Mouse (Mus musculus): Measurements from ENCODE around the gene Rin2. TPM values are rescaled to one million over a fixed set of nuclear protein-coding genes. Genes with fewer than 3 reads are reported as not detected.

Gene Rin2
- polyA plus RNA-seq, 1 experiment = 12.0 TPM

DNA sequence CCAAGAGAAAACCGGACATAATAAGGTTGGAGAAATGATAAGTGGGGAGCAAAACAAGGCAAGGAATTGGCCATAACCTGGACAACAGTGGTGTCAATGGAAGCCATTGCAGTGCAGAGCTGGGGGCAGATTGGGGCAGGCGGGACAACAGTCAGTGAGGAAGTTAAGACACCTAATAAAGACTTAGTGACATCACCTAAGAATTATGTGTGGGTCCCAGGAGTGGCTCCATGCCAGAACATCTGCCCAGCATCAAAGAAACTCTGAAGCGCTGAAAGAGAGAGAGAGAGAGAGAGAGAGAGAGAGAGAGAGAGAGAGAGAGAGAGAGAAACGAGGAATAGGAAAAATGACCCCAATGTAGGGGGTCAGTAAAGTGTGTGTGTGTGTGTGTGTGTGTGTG is 6.9 kb upstream of the Rin2 start:
- no peak for TF ChIP-seq CTCF (IDR thresholded peaks at IDR 0.05; ENCODE audit: borderline replicate concordance, extremely low read depth, insufficient read depth, insufficient read length)
- no peak for TF ChIP-seq POLR2A (IDR thresholded peaks at IDR 0.05; ENCODE audit: borderline replicate concordance, extremely low read depth, insufficient read depth, insufficient read length, poor library complexity, severe bottlenecking)
- DNase-seq (ENCODE audit: low read depth) = no peak

DNA sequence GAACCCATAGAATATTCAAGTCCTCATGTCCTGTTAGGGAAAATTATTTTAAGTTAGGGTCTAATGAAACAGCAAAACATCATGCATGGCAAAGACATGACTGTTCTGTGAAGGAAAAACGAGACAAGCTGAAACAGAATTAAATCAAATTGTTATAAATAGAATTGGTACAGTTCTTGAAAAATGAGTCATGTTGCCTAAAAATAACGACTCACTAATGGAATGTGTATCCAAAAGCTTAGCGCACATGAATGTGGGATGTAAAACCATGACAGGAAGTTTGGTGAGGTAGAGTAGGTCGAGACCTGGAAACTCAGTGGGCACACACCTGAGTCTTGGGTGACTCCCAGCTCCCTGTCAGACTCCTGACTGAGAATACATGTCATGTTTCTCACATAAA is 4.9 kb upstream of the Rin2 start:
- no peak for DNase-seq (ENCODE audit: low read depth)
- TF ChIP-seq POLR2A (IDR thresholded peaks at IDR 0.05; ENCODE audit: borderline replicate concordance, extremely low read depth, insufficient read depth, insufficient read length, poor library complexity, severe bottlenecking) (no peak), CTCF (IDR thresholded peaks at IDR 0.05; ENCODE audit: borderline replicate concordance, extremely low read depth, insufficient read depth, insufficient read length) (no peak)

DNA sequence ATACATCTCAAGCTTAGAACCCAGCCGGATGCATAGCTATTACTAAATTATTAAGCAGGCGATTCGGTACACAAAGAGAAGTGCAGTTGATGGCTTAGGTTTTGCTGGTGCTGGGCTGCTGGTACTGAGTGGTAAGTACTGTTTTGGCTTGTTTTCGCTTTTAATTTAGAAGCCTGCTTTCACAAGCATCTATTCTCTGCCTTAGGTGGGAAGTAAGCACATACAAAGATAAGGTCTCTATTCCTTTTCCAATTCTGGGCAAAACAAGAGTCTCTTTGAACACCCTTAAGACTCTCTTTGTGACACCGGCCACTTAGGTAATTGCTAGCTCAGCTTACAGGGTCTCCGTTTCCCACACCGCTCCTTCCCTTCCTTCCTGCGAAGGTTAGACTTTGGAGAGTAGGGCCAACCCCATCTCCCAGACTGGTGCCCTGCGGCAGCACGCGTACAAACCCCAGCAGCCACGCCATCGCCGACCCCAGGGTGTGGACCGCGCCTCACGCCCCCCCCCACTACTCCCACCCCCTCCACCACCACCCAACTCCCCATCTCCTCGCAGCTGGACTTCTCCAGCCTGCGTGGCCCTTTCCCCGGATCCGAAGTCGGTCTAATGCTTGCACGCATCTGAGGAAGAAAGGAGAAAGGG is 396 bp upstream of the Rin2 start:
- TF ChIP-seq CTCF (IDR thresholded peaks at IDR 0.05; ENCODE audit: borderline replicate concordance, extremely low read depth, insufficient read depth, insufficient read length) = no peak
- TF ChIP-seq POLR2A (IDR thresholded peaks at IDR 0.05; ENCODE audit: borderline replicate concordance, extremely low read depth, insufficient read depth, insufficient read length, poor library complexity, severe bottlenecking) = no peak
- DNase-seq (ENCODE audit: low read depth) = peak; percentile 42

DNA sequence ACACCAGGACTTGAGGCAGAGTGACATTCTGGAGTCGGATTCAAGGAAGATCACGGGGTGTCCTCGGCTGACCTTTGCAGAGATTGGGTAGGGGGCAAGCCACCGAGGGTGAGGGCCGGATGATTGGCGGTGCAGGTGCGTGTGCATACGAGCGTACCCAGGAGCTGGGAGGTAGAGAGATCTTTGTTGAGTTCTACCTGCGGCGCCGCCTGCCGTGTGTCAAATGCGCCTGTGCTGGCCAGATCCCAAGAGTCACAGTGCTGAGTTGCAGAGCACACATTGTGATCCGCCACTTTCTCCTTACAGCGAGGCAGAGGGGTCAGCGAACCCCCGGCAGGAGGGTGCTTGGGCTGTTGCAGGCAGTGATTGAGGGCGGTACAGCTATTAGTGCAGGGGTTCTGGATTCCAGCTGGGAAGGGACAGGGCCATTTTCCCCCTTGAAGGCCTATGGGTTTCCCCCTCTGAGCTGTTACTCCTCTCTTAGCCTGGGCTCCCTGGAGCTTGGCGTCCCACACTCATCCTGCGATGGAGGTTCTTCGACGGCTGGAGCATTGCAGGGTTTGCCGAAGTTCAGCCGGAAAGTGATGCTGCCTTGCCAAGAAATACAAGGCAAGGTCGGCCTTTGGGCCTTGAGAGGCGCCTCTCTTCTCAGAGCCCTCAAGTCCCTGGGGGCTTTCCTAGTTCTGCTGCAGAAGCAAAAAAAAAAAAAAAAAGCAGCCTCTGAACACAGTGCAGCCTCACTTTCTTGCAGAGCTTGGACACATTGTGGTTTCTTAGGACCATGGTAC is 935 bp downstream of the Rin2 start:
- no peak for TF ChIP-seq POLR2A (IDR thresholded peaks at IDR 0.05; ENCODE audit: borderline replicate concordance, extremely low read depth, insufficient read depth, insufficient read length, poor library complexity, severe bottlenecking)
- TF ChIP-seq CTCF (IDR thresholded peaks at IDR 0.05; ENCODE audit: borderline replicate concordance, extremely low read depth, insufficient read depth, insufficient read length) = no peak

DNA sequence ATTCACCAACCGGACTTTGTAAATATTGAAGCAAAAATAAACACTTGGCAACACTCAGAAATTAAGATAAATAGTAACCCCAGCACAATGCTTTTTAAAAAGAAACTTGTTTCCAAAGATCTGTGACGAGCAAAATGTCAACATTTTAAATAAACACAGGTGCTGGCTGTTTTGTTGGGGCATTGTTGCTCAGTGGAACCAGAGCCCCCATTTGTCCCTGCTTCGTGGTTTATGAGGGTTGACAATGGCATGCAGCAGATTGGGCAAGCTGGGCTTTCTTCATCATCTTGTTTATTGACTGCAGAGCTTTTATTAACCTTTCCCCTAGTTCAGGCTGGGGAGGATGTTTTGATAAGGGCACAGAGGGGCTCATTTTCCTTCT is 1.5 kb downstream of the Rin2 start:
- no peak for TF ChIP-seq POLR2A (IDR thresholded peaks at IDR 0.05; ENCODE audit: borderline replicate concordance, extremely low read depth, insufficient read depth, insufficient read length, poor library complexity, severe bottlenecking)
- no peak for TF ChIP-seq CTCF (IDR thresholded peaks at IDR 0.05; ENCODE audit: borderline replicate concordance, extremely low read depth, insufficient read depth, insufficient read length)
- DNase-seq (ENCODE audit: low read depth) = no peak

More for the DNA sequence above, 935 bp downstream of the Rin2 start:
- DNase-seq (ENCODE audit: low read depth) = peak; percentile 69

DNA sequence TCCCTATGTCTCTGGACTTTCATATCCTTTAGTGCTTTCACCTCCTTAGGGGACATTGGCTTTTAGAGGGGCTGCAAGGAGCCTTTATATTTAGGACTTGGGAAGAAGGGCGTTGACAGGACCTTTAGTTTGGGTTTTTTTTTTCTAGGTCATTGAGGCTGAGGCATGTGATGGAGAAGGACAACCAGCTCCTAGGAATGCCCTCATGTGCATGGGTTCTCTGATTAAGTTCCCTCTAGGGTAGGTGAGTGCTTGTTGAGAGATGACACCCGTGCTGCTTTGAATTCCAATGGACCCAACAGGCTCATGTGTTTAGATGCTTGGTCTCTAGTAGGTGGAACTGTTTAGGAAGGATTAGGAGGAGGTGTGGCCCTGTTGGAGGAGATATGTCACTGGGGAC is 1.9 kb downstream of the Rin2 start:
- TF ChIP-seq CTCF (IDR thresholded peaks at IDR 0.05; ENCODE audit: borderline replicate concordance, extremely low read depth, insufficient read depth, insufficient read length) = no peak
- no peak for TF ChIP-seq POLR2A (IDR thresholded peaks at IDR 0.05; ENCODE audit: borderline replicate concordance, extremely low read depth, insufficient read depth, insufficient read length, poor library complexity, severe bottlenecking)
- no peak for DNase-seq (ENCODE audit: low read depth)

DNA sequence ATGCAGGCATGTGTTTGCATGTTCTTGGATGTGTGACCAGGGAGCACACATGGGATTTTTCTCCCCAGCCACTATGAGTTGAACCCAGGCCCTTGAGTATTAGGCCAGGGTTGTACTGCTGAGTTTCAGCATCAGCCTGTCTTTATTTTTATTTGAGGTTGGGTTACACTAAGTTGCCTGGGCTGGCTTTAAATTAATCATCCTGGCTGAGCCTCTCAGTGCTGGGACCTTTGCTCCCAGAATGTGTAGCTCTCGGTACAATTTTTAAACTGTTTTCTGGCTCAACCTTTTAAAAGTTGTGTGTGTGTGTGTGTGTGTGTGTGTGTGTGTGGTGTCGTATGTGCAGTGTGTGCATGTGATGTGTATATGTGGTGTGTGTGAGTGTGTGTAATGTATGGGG is 5.1 kb downstream of the Rin2 start:
- no peak for TF ChIP-seq CTCF (IDR thresholded peaks at IDR 0.05; ENCODE audit: borderline replicate concordance, extremely low read depth, insufficient read depth, insufficient read length)
- DNase-seq (ENCODE audit: low read depth) = no peak

DNA sequence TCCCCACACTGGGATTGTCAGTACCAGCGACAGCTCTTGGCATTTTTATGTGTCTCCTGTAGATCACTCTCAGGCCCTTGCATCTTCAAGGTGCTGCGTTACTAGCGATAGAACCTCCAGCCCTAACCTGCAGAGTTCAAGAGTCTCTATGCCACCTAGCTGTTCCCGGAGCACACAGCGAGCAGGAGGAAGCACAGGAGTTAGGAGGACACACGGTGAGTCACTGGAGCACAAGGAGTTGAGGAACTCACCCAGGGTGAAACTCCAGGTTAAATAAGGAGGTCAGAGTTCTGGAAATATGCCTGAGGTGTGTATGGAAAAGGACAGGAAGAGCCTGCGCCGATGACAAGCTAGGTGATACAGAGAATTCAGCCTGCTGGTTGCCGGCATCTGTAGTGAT is 5.7 kb downstream of the Rin2 start:
- no peak for DNase-seq (ENCODE audit: low read depth)
- TF ChIP-seq POLR2A (IDR thresholded peaks at IDR 0.05; ENCODE audit: borderline replicate concordance, extremely low read depth, insufficient read depth, insufficient read length, poor library complexity, severe bottlenecking) (no peak), CTCF (IDR thresholded peaks at IDR 0.05; ENCODE audit: borderline replicate concordance, extremely low read depth, insufficient read depth, insufficient read length) (no peak)

DNA sequence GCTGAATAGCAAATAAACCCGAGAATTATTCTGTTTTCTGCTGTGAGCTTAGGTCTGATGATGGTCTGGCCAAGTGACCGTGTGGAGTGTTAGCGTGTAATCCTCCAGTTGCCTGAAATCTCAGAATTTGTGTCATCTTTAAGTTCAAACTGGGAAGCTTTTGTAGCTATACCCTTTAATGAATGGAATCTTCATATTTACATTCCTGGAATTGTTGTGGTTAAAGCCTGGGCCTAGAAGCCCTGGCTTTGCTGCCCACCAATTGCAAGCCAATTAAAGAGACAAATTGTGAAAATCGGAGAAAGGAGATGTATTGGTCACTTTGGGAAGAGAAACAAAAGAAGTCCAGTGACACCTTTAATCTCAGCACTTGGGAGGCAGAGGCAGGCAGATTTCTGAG is 6.6 kb downstream of the Rin2 start:
- TF ChIP-seq CTCF (IDR thresholded peaks at IDR 0.05; ENCODE audit: borderline replicate concordance, extremely low read depth, insufficient read depth, insufficient read length) (no peak), POLR2A (IDR thresholded peaks at IDR 0.05; ENCODE audit: borderline replicate concordance, extremely low read depth, insufficient read depth, insufficient read length, poor library complexity, severe bottlenecking) (no peak)
- no peak for DNase-seq (ENCODE audit: low read depth)

DNA sequence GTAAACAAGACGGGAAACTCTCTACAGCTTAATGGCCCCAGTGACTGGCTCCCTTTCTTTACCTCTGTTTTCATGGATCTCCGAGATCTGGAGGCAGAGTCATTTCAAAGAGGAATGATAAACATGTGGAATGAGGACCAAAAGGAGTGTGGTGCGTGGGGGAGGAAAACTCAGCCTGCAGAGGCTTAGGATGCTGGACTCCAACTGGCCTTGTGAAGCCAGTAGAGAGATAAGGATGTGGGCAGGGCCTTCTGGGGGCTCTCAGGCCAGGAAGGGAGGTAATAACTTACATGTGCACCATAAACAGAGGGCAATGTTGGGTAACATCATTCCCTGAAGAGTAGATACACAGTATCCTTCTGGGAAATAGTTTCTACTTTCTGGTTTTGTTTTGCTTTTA is 7.9 kb downstream of the Rin2 start:
- DNase-seq (ENCODE audit: low read depth) = no peak
- TF ChIP-seq POLR2A (IDR thresholded peaks at IDR 0.05; ENCODE audit: borderline replicate concordance, extremely low read depth, insufficient read depth, insufficient read length, poor library complexity, severe bottlenecking) (no peak), CTCF (IDR thresholded peaks at IDR 0.05; ENCODE audit: borderline replicate concordance, extremely low read depth, insufficient read depth, insufficient read length) (no peak)

DNA sequence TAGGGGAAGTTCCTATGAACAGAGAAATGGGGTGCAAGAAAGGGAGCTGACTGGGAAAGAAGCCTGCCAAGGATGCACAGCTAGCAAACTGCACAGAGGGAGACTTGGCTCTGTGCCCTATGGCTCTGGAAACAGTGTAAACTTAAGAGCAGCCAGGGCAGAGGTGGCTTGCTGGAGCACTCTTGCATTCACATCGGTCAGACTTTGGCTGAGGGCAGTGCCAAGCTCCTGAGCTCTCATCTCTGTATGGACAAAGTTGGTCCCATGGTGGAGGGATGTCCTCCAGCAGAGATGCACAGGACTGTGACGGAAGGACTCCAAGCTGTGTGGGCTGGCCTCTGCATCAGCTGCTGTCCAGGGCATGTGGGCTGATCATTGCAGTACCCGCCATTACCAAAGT is 8.5 kb downstream of the Rin2 start:
- DNase-seq (ENCODE audit: low read depth) = peak; percentile 62

DNA sequence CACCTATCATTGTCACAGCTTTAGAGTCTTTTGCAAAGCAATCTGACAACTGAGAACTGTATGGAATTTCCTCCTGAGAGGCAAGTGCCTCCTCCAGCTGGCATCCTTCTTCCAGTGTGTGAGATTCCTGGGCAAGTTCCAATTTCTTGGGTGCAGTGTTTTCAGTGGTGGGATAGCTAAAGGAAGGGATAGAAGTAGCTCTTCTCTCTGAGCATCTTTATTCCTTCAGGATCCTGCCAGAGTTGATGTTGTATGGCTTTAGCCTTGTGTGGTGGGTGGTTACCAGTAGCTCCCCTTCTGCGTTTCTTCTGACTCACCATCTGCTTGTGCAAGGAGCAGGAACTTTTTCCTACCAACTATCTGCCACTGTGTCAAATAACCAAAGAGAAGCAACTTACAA is 9.1 kb downstream of the Rin2 start:
- TF ChIP-seq POLR2A (IDR thresholded peaks at IDR 0.05; ENCODE audit: borderline replicate concordance, extremely low read depth, insufficient read depth, insufficient read length, poor library complexity, severe bottlenecking) (no peak), CTCF (IDR thresholded peaks at IDR 0.05; ENCODE audit: borderline replicate concordance, extremely low read depth, insufficient read depth, insufficient read length) (no peak)
- DNase-seq (ENCODE audit: low read depth) = peak; percentile 36

More for the DNA sequence above, 8.5 kb downstream of the Rin2 start:
- TF ChIP-seq POLR2A (IDR thresholded peaks at IDR 0.05; ENCODE audit: borderline replicate concordance, extremely low read depth, insufficient read depth, insufficient read length, poor library complexity, severe bottlenecking) = no peak
- TF ChIP-seq CTCF (IDR thresholded peaks at IDR 0.05; ENCODE audit: borderline replicate concordance, extremely low read depth, insufficient read depth, insufficient read length) = no peak
